Comparison of ENCODE assay signal across 8 mouse cellular contexts in the genomic region with DNA sequence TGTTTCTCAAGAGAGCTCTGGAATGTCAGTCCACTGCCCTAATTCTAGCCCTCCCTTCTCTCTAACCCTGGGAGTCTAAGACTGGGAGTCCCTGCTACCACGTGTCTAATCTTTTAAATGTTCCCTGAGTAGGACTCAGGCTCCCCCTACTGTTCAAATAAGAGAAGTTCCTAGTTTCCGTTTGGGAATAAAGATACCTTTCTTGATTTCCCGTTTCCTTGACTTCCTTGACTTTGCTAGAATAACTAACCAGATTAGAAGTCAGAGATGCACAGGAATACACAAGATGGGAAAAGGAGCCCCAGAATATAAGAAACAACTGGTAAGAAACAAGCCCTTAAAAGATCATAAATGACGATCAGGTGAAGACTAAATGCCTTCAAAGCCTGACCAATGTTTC. TPM values are rescaled to one million over a fixed set of nuclear protein-coding genes. Genes with fewer than 3 reads are reported as not detected.
A peak's percentile ranks its signal among the peaks of the same experiment; 100 is the strongest.
DNase-seq lines count a peak whose midpoint lies in the region; ATAC-seq lines count a peak whose summit lies in the region.

No protein-coding gene starts in this region.

- no peaks in the 10 kb centered on the region for H3K9me3 ChIP-seq in embryonic facial prominence, embryonic 10.5 days
- no peaks in the 10 kb centered on the region for H3K9me3 ChIP-seq in hindbrain, embryonic 14.5 days (ENCODE audit: control insufficient read depth, low read length)
- no peaks in the 10 kb centered on the region for H3K9me3 ChIP-seq in midbrain, embryonic 10.5 days (replicated peaks)

- ATAC-seq in CD4-positive, CD25-positive, alpha-beta regulatory T cell, adult 4 months: no peak
- no peak for ATAC-seq in hindbrain, embryonic 14.5 days (ENCODE audit: low FRiP score)

- peaks cover 33% of the 10 kb centered on the region for H3K4me1 ChIP-seq in embryonic facial prominence, embryonic 10.5 days
- H3K4me1 ChIP-seq in hindbrain, embryonic 14.5 days (replicated peaks; ENCODE audit: control insufficient read depth, insufficient read depth, low read length): peaks cover 17% of the 10 kb centered on the region
- peaks cover 32% of the 10 kb centered on the region for H3K4me1 ChIP-seq in midbrain, embryonic 10.5 days

- peak overlapping the region; percentile 88 for H3K4me3 ChIP-seq in embryonic facial prominence, embryonic 10.5 days
- peak overlapping the region; percentile 82 for H3K4me3 ChIP-seq in hindbrain, embryonic 14.5 days (replicated peaks; ENCODE audit: low read length)
- H3K4me3 ChIP-seq in midbrain, embryonic 10.5 days: peak overlapping the region; percentile 84

- peaks cover 50% of the 10 kb centered on the region for H3K36me3 ChIP-seq in embryonic facial prominence, embryonic 10.5 days (replicated peaks)
- peaks cover 39% of the 10 kb centered on the region for H3K36me3 ChIP-seq in hindbrain, embryonic 14.5 days (replicated peaks; ENCODE audit: control insufficient read depth, insufficient read depth)
- peaks cover 48% of the 10 kb centered on the region for H3K36me3 ChIP-seq in midbrain, embryonic 10.5 days

- peak; percentile 71 for DNase-seq in CD4-positive, CD25-positive, alpha-beta regulatory T cell, adult 2 months (ENCODE audit: low read depth, low spot score)
- DNase-seq in B cell, adult 2 months: peak; percentile 26 to 42
- no peak for DNase-seq in embryonic facial prominence, embryonic 10.5 days (ENCODE audit: low spot score)
- peak; percentile 69 for DNase-seq in hindbrain, embryonic 14.5 days (ENCODE audit: low spot score)
- DNase-seq in midbrain, embryonic 10.5 days (ENCODE audit: low spot score): no peak
- DNase-seq in urinary bladder, adult 2 months (ENCODE audit: low spot score): no peak
- DNase-seq in cerebellum, adult 11 months: no peak

- 18% methylated on average over 4 of the region's 4 CpGs for WGBS in embryonic facial prominence, embryonic 10.5 days
- 17% methylated on average over 4 of the region's 4 CpGs for WGBS in hindbrain, embryonic 14.5 days
- WGBS in midbrain, embryonic 10.5 days: 21% methylated on average over 4 of the region's 4 CpGs

- H3K4me2 ChIP-seq in hindbrain, embryonic 14.5 days (replicated peaks): peak overlapping the region; percentile 82

- no peaks in the 10 kb centered on the region for H3K27me3 ChIP-seq in embryonic facial prominence, embryonic 10.5 days (replicated peaks; ENCODE audit: low read depth, poor library complexity, severe bottlenecking)
- no peaks in the 10 kb centered on the region for H3K27me3 ChIP-seq in hindbrain, embryonic 14.5 days (ENCODE audit: control insufficient read depth, insufficient read depth, low read length)
- H3K27me3 ChIP-seq in midbrain, embryonic 10.5 days (ENCODE audit: low read depth, poor library complexity, severe bottlenecking): no peaks in the 10 kb centered on the region

- H3K9ac ChIP-seq in hindbrain, embryonic 14.5 days: peak overlapping the region; percentile 94; the same call in 1 of the 2 replicates

- H3K27ac ChIP-seq in embryonic facial prominence, embryonic 10.5 days (replicated peaks): peak overlapping the region; percentile 26; the same call in 1 of the 2 replicates
- H3K27ac ChIP-seq in hindbrain, embryonic 14.5 days: no peak overlapping the region
- peak overlapping the region; percentile 97 for H3K27ac ChIP-seq in midbrain, embryonic 10.5 days (replicated peaks)

RNA-seq across cellular contexts. Expression of a gene that starts 1.2 kb away (rescaled TPM):
- polyA plus RNA-seq in CD4-positive, CD25-positive, alpha-beta regulatory T cell, adult 4 months (2017; shearing (Covaris generic)): 10 to 100 TPM in 1 of 2 experiments, 1 to 10 TPM in 1; 9.2 to 11.8 TPM
- 15.9 and 17.4 TPM in 2 replicates for polyA plus RNA-seq in embryonic facial prominence, embryonic 10.5 days (2016; fragmentation: Nextera tagmentation; extraction: Ambion mirVana)
- 14.5 and 16.3 TPM in 2 replicates for polyA plus RNA-seq in hindbrain, embryonic 14.5 days (2014; fragmentation: Nextera tagmentation; extraction: Ambion mirVana)
- 15.4 and 19.5 TPM in 2 replicates for polyA plus RNA-seq in midbrain, embryonic 10.5 days (2016; fragmentation: Nextera tagmentation; extraction: Ambion mirVana)
- polyA plus RNA-seq in urinary bladder, adult 2 months (2012; rRNA removed): 12.5 TPM in 2 replicates

RNA-seq across cellular contexts. Expression of a gene that starts 2.7 kb away (rescaled TPM):
- 1,000 to 10,000 TPM; 4,848 to 7,095 TPM for polyA plus RNA-seq in CD4-positive, CD25-positive, alpha-beta regulatory T cell, adult 4 months (2017; shearing (Covaris generic))
- 3,494 and 3,561 TPM in 2 replicates for polyA plus RNA-seq in embryonic facial prominence, embryonic 10.5 days (2016; fragmentation: Nextera tagmentation; extraction: Ambion mirVana)
- 2,254 and 2,846 TPM in 2 replicates for polyA plus RNA-seq in hindbrain, embryonic 14.5 days (2014; fragmentation: Nextera tagmentation; extraction: Ambion mirVana)
- polyA plus RNA-seq in midbrain, embryonic 10.5 days (2016; fragmentation: Nextera tagmentation; extraction: Ambion mirVana): 2,872 and 3,266 TPM in 2 replicates
- polyA plus RNA-seq in urinary bladder, adult 2 months (2012; rRNA removed): 2,645 and 3,313 TPM in 2 replicates

RNA-seq across cellular contexts. Expression of a gene that starts 19.4 kb away (rescaled TPM):
- polyA plus RNA-seq in CD4-positive, CD25-positive, alpha-beta regulatory T cell, adult 4 months (2017; shearing (Covaris generic)): 100 to 1,000 TPM; 114 to 117 TPM
- polyA plus RNA-seq in embryonic facial prominence, embryonic 10.5 days (2016; fragmentation: Nextera tagmentation; extraction: Ambion mirVana): 274 and 287 TPM in 2 replicates
- 129 and 149 TPM in 2 replicates for polyA plus RNA-seq in hindbrain, embryonic 14.5 days (2014; fragmentation: Nextera tagmentation; extraction: Ambion mirVana)
- 231 and 262 TPM in 2 replicates for polyA plus RNA-seq in midbrain, embryonic 10.5 days (2016; fragmentation: Nextera tagmentation; extraction: Ambion mirVana)
- 74.1 and 75.9 TPM in 2 replicates for polyA plus RNA-seq in urinary bladder, adult 2 months (2012; rRNA removed)

RNA-seq across cellular contexts. Expression of a gene that starts 20.7 kb away (rescaled TPM):
- polyA plus RNA-seq in CD4-positive, CD25-positive, alpha-beta regulatory T cell, adult 4 months (2017; shearing (Covaris generic)): 10 to 100 TPM; 68.4 to 84.4 TPM
- polyA plus RNA-seq in embryonic facial prominence, embryonic 10.5 days (2016; fragmentation: Nextera tagmentation; extraction: Ambion mirVana): 11.9 and 13.6 TPM in 2 replicates
- 13.7 and 14.5 TPM in 2 replicates for polyA plus RNA-seq in hindbrain, embryonic 14.5 days (2014; fragmentation: Nextera tagmentation; extraction: Ambion mirVana)
- 17.2 and 23.6 TPM in 2 replicates for polyA plus RNA-seq in midbrain, embryonic 10.5 days (2016; fragmentation: Nextera tagmentation; extraction: Ambion mirVana)
- polyA plus RNA-seq in urinary bladder, adult 2 months (2012; rRNA removed): 56.9 and 61.6 TPM in 2 replicates

RNA-seq across cellular contexts. Expression of a gene that starts 43.1 kb away (rescaled TPM):
- 1 to 10 TPM; 6.6 to 9.3 TPM for polyA plus RNA-seq in CD4-positive, CD25-positive, alpha-beta regulatory T cell, adult 4 months (2017; shearing (Covaris generic))
- 11.9 and 12.2 TPM in 2 replicates for polyA plus RNA-seq in embryonic facial prominence, embryonic 10.5 days (2016; fragmentation: Nextera tagmentation; extraction: Ambion mirVana)
- polyA plus RNA-seq in hindbrain, embryonic 14.5 days (2014; fragmentation: Nextera tagmentation; extraction: Ambion mirVana): 1.5 and 1.8 TPM in 2 replicates
- 0.72 and 1.4 TPM in 2 replicates for polyA plus RNA-seq in midbrain, embryonic 10.5 days (2016; fragmentation: Nextera tagmentation; extraction: Ambion mirVana)
- polyA plus RNA-seq in urinary bladder, adult 2 months (2012; rRNA removed): 25.1 and 27.0 TPM in 2 replicates

Comparison
In these comparisons a context has a peak if more than half of its experiments do, and no peak if none do; other contexts are left out.
1. DNase-seq: peak in CD4-positive, CD25-positive, alpha-beta regulatory T cell, adult 2 months (single experiment), B cell, adult 2 months (2 of 2) and hindbrain, embryonic 14.5 days (single experiment); none in embryonic facial prominence, embryonic 10.5 days (single experiment), midbrain, embryonic 10.5 days (single experiment), urinary bladder, adult 2 months (single experiment) and cerebellum, adult 11 months (single experiment).
2. Peak in every context shown above with its lines, with median percentiles within 50 percentile points of each other: H3K4me3 ChIP-seq.